Mouse (Mus musculus): ENCODE data around the gene Esyt1.

Esyt1 gene

GRCm38 (mm10) chr10:128488776-128489175 lies 36.9 kb downstream of the Esyt1 start:
- DNase-seq (ENCODE audit: low spot score in 2 of 2), result no peak

GRCm38 (mm10) chr10:128487861-128488712 lies 37.6 kb downstream of the Esyt1 start:
- DNase-seq (ENCODE audit: low spot score in 2 of 2), result no peak

GRCm38 (mm10) chr10:128486370-128486769 lies 39.3 kb downstream of the Esyt1 start:
- no peak for DNase-seq (ENCODE audit: low spot score in 2 of 2)

GRCm38 (mm10) chr10:128474366-128474765 lies 51.3 kb downstream of the Esyt1 start:
- no peak for DNase-seq (ENCODE audit: low spot score in 2 of 2)

GRCm38 (mm10) chr10:128460270-128460630 lies 65.4 kb downstream of the Esyt1 start:
- DNase-seq (ENCODE audit: low spot score in 2 of 2), result no peak

Data from natural killer cell, adult 2 months (primary cell).